Mouse (Mus musculus) liver, embryonic 14.5 days (tissue): ENCODE results near the gene Spop. TPM values are rescaled to one million over a fixed set of nuclear protein-coding genes. Genes with fewer than 3 reads are reported as not detected.

ENCODE experiments used
- ATAC-seq: fragments of 200-750 bp; cut with Nextera tagmentation; 2 replicates; pipeline ENCODE4 v1.8.0; 2017; ENCODE audit warnings: moderate number of reproducible peaks, mild to moderate bottlenecking, moderate library complexity; ENCODE audit not compliant: insufficient read depth
- DNase-seq, 3 experiments: peaks; one replicate each; pipeline ENCODE4 v3.0.0-alpha.2; 2012 to 2013; ENCODE audit warnings: low read depth in 3 of 3, low spot score in 3 of 3
- H3K27ac ChIP-seq: fragments of 300-500 bp; sonication (generic); 2 replicates; pipeline ENCODE4 v1.5.1; 2014; ENCODE audit warnings: moderate library complexity, mild to moderate bottlenecking, control low read depth, inconsistent platforms
- H3K27me3 ChIP-seq: fragments of 300-500 bp; sonication (generic); 2 replicates; pipeline ENCODE4 v1.6.1; 2014; ENCODE audit warnings: mild to moderate bottlenecking, low read length, moderate library complexity; ENCODE audit not compliant: control insufficient read depth, insufficient read depth
- H3K36me3 ChIP-seq: fragments of 300-500 bp; sonication (generic); replicated peaks from 2 replicates; pipeline ENCODE4 v1.6.1; 2014; ENCODE audit warnings: low read depth; ENCODE audit not compliant: control insufficient read depth, insufficient read depth
- H3K4me1 ChIP-seq, 2 experiments: fragments of 200-500 bp in 1 of 2; fragments of 300-500 bp in 1 of 2; sonication (generic) in 1 of 2; replicated peaks; 2 replicates each; pipeline ENCODE4 v1.6.1; 2012 to 2014; ENCODE audit warnings: antibody characterized with exemption in 1 of 2, inconsistent platforms in 1 of 2, low read length in 1 of 2; ENCODE audit not compliant: control insufficient read depth in 2 of 2, insufficient read depth in 2 of 2
- H3K4me2 ChIP-seq: fragments of 300-500 bp; sonication (generic); 2 replicates; pipeline ENCODE4 v1.6.1; 2014; ENCODE audit warnings: low read depth, mild to moderate bottlenecking, control low read depth, moderate library complexity
- H3K4me3 ChIP-seq, 2 experiments: fragments of 200-500 bp in 1 of 2; fragments of 300-500 bp in 1 of 2; sonication (generic) in 1 of 2; 2 replicates each; pipeline ENCODE4 v1.5.1; 2012 to 2014; ENCODE audit warnings: low read depth in 2 of 2, low read length in 2 of 2, mild to moderate bottlenecking in 2 of 2, control low read depth in 1 of 2, inconsistent platforms in 1 of 2, moderate library complexity in 1 of 2; ENCODE audit not compliant: insufficient read depth in 1 of 2
- H3K9ac ChIP-seq: fragments of 300-500 bp; sonication (generic); replicated peaks from 2 replicates; pipeline ENCODE4 v1.6.1; 2014; ENCODE audit warnings: mild to moderate bottlenecking, control low read depth, moderate library complexity
- H3K9me3 ChIP-seq: fragments of 300-500 bp; sonication (generic); 2 replicates; pipeline ENCODE4 v1.6.1; 2016; ENCODE audit warnings: low read length, mixed read lengths; ENCODE audit not compliant: control insufficient read depth
- CTCF ChIP-seq: IDR thresholded peaks from 2 replicates; pipeline ENCODE4 v1.5.1; 2016; ENCODE audit warnings: antibody characterized with exemption, low read depth, control low read depth
- EP300 ChIP-seq: IDR thresholded peaks from 2 replicates; pipeline ENCODE4 v1.6.1; 2016; ENCODE audit warnings: antibody characterized with exemption, low read depth
- WGBS: fragments of 180-500 bp; shearing (Covaris S2); extraction: QIAGEN DNeasy Blood & Tissue Kit; methylation state at CpG from one replicate; pipeline ENCODE4 v1.1.7; 2014; ENCODE audit not compliant: insufficient replicate concordance; 5-methylcytosine and 5-hydroxymethylcytosine counted together
- polyA plus RNA-seq, 2 experiments: library from polyadenylated mRNA; depleted of rRNA in 1 of 2; stranded (reverse) in 1 of 2; unstranded in 1 of 2; fragments of >200 nt; fragmentation: Nextera tagmentation in 1 of 2; extraction: Ambion mirVana in 1 of 2; gene quantifications; 2 replicates each; pipeline versions ENCODE4 v1.2.1 to v1.2.3; 2012 to 2014

Gene Spop
- polyA plus RNA-seq, 2 experiments = 22.0 to 31.8 TPM

GRCm38 (mm10) chr11:95520456-95521072 lies 106.7 kb downstream of the Spop start:
- DNase-seq (peak; percentile 44 to 58 (median 53)), ATAC-seq (peak; percentile 62; the same call in 1 of the 2 replicates)
- TF ChIP-seq EP300 (no peak), CTCF (peak; percentile 99)
- Histone ChIP-seq H3K4me1 (no peaks in the 10 kb centered on the region), H3K4me2 (peak overlapping the region; percentile 48), H3K27ac (no peak overlapping the region), H3K9ac (no peak overlapping the region), H3K9me3 (no peaks in the 10 kb centered on the region), H3K27me3 (peaks cover 14% of the 10 kb centered on the region), H3K36me3 (no peaks in the 10 kb centered on the region), H3K4me3 (0 out of 4 replicates have a peak overlapping the region, but pooled peaks of 1 of the 2 experiments have one; percentile 12)
- 3% methylated on average over 27 of the region's 27 CpGs for WGBS

GRCm38 (mm10) chr11:95521563-95521962 lies 107.7 kb downstream of the Spop start:
- peak; percentile 91 for TF ChIP-seq CTCF
- no peak for TF ChIP-seq EP300
- Histone ChIP-seq H3K9ac (no peak overlapping the region), H3K9me3 (no peaks in the 10 kb centered on the region), H3K4me1 (no peaks in the 10 kb centered on the region), H3K27ac (no peak overlapping the region), H3K4me3 (no peak overlapping the region), H3K4me2 (peak overlapping the region; percentile 37), H3K27me3 (peaks cover 5% of the 10 kb centered on the region), H3K36me3 (no peaks in the 10 kb centered on the region)
- DNase-seq (peak; percentile 47 to 49 (median 48)), ATAC-seq (no peak)
- WGBS = 1% methylated on average over 13 of the region's 13 CpGs

- ATAC-seq (no peak), DNase-seq (no peak)
- Histone ChIP-seq H3K4me1 (no peaks in the 10 kb centered on the region), H3K27me3 (no peaks in the 10 kb centered on the region), H3K4me2 (no peak overlapping the region), H3K9ac (no peak overlapping the region), H3K27ac (no peak overlapping the region), H3K4me3 (no peak overlapping the region), H3K36me3 (no peaks in the 10 kb centered on the region), H3K9me3 (no peaks in the 10 kb centered on the region)
- TF ChIP-seq CTCF = no peak
- no peak for TF ChIP-seq EP300
- WGBS = 65% methylated on average over 8 of the region's 8 CpGs
Measured at GRCm38 (mm10) chr11:95527307-95527706, 113.4 kb downstream of the Spop start.

GRCm38 (mm10) chr11:95528231-95528630 lies 114.4 kb downstream of the Spop start:
- Histone ChIP-seq H3K36me3 (no peaks in the 10 kb centered on the region), H3K4me2 (no peak overlapping the region), H3K27me3 (no peaks in the 10 kb centered on the region), H3K4me3 (no peak overlapping the region), H3K4me1 (no peaks in the 10 kb centered on the region), H3K9me3 (no peaks in the 10 kb centered on the region), H3K9ac (no peak overlapping the region), H3K27ac (no peak overlapping the region)
- DNase-seq = no peak
- TF ChIP-seq EP300 (no peak), CTCF (no peak)
- whole genome bisulfite sequencing = 49% methylated on average over 3 of the region's 3 CpGs
- no peak for ATAC-seq

DNA sequence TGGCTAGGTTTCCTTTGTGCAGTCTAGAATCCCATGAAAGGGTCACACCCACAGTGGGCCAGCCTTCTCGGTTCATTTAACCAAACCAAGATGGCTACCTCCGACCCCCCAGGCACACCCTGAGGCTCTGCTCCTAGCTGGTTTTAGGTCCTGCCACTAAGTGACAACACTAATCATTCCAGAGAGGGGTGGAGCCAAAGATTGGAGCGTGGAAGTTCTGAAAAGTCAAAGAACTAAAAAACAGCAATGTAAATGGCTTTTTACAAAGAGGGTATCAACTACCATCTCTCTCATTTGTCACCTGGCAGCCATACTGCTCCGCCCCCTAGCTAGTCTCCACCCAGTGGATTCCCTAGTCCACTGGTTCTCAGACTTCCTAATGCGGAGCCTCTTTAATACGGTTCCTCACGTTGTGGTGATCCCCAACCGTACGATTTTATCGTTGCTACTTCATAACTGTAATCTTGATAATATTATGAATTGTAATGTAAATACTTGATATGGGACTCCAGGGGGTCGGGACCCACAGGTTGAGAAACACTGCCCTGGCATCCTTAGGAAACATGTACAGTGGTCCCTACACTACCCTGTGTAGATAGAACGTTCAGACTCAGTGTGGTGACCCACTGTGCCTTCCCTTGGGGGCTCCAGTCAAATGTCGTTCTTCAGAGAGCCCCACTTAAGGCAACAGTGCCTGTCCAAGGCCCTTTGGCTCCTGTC lies 118.6 kb downstream of the Spop start:
- Histone ChIP-seq H3K27me3 (no peaks in the 10 kb centered on the region), H3K4me1 (no peaks in the 10 kb centered on the region), H3K36me3 (no peaks in the 10 kb centered on the region), H3K9ac (no peak overlapping the region), H3K27ac (no peak overlapping the region), H3K9me3 (no peaks in the 10 kb centered on the region), H3K4me2 (no peak overlapping the region), H3K4me3 (no peak overlapping the region)
- ATAC-seq (no peak), DNase-seq (no peak)
- TF ChIP-seq CTCF = no peak
- no peak for TF ChIP-seq EP300
- 55% methylated on average over 13 of the region's 13 CpGs for WGBS
